Comparison of ENCODE assay signal across 9 mouse cellular contexts in the genomic region with DNA sequence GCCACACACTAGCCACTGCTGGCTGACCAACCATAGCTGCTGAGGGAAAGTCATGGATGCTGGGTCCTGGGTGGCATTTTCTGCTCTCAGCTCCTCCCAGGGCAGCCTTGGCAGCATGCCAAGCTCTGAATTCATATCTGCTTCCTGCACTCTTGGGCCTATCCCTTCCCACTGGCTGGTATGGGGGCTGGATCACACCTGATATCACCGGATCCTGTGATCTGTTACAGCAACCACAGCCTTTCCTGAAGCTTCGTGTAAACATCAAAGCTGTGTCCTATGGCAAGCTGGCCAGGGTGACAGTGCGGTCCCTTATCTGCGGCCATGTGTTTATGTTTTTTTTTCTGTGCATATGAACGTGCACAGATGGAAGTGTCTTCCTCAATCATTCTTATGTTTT. TPM values are rescaled to one million over a fixed set of nuclear protein-coding genes. Genes with fewer than 3 reads are reported as not detected.
DNase-seq lines count a peak whose midpoint lies in the region; ATAC-seq lines count a peak whose summit lies in the region.
"Had no signal": no experiment of that assay in that cellular context is flagged by ENCODE, and none has a peak within 500 bp of the region (broad histone marks: within the 10 kb centered on the region; RNA-seq: fewer than 3 reads in every experiment).

No protein-coding gene starts in this region.

- H3K27me3 ChIP-seq in intestine, embryonic 14.5 days (replicated peaks; ENCODE audit: control insufficient read depth, insufficient read depth, low read length) = no peaks in the 10 kb centered on the region

- peaks cover 16% of the 10 kb centered on the region for H3K4me1 ChIP-seq in intestine, embryonic 14.5 days (replicated peaks; ENCODE audit: control insufficient read depth, insufficient read depth, low read length)

- WGBS in intestine, embryonic 14.5 days = 68% methylated on average over 5 of the region's 5 CpGs

- no peak for ATAC-seq in intestine, embryonic 14.5 days (replicated peaks; ENCODE audit: low FRiP score, low TSS enrichment, low read depth)

- H3K4me2 ChIP-seq in intestine, embryonic 14.5 days (ENCODE audit: low read length) = no peak overlapping the region

- no peak overlapping the region for H3K4me3 ChIP-seq in intestine, embryonic 14.5 days (ENCODE audit: low read depth, low read length)
- H3K4me3 ChIP-seq: gastrocnemius, adult 2 months had no signal

- no peaks in the 10 kb centered on the region for H3K9me3 ChIP-seq in intestine, embryonic 14.5 days (ENCODE audit: control insufficient read depth, low read length)

- no peak overlapping the region for H3K9ac ChIP-seq in intestine, embryonic 14.5 days (ENCODE audit: low read length)

- peak; percentile 68 for DNase-seq in kidney, postnatal 10 days
- no peak for DNase-seq in kidney, postnatal 36 days
- peak; percentile 98 for DNase-seq in c-Kit-positive CD71-positive TER-119-negative erythroid progenitor cells, embryonic 14.5 days (ENCODE audit: low read depth)
- peak; percentile 58 for DNase-seq in intestine, embryonic 14.5 days (ENCODE audit: low spot score)
- DNase-seq in naive thymus-derived CD4-positive, alpha-beta T cell, adult 2 months (ENCODE audit: low read depth) = peak; percentile 57
- no peak for DNase-seq in urinary bladder, postnatal 36 days (ENCODE audit: low spot score in 2 of 2)
- no peak for DNase-seq in natural killer cell, adult 2 months (ENCODE audit: low spot score in 2 of 2)
- DNase-seq in thymus, postnatal 4 days = no peak
- DNase-seq: gastrocnemius, adult 2 months had no signal

- peaks cover 12% of the 10 kb centered on the region for H3K36me3 ChIP-seq in intestine, embryonic 14.5 days (ENCODE audit: control insufficient read depth, insufficient read depth, low read length)

- H3K27ac ChIP-seq in intestine, embryonic 14.5 days (ENCODE audit: low read depth) = no peak overlapping the region
- H3K27ac ChIP-seq: gastrocnemius, adult 2 months had no signal

RNA-seq across cellular contexts. Expression of gene Dohh, which starts 2.2 kb away (rescaled TPM):
- 70.7 and 70.8 TPM in 2 replicates for polyA plus RNA-seq in intestine, embryonic 14.5 days (2014; fragmentation: Nextera tagmentation; extraction: Ambion mirVana)

RNA-seq across cellular contexts. Expression of gene Gm48551, which starts 2.2 kb away (rescaled TPM):
- 2.4 and 4.2 TPM in 2 replicates for polyA plus RNA-seq in intestine, embryonic 14.5 days (2014; fragmentation: Nextera tagmentation; extraction: Ambion mirVana)

RNA-seq across cellular contexts. Expression of gene Fzr1, which starts 3.7 kb away (rescaled TPM):
- polyA plus RNA-seq in intestine, embryonic 14.5 days (2014; fragmentation: Nextera tagmentation; extraction: Ambion mirVana) = 93.3 and 93.9 TPM in 2 replicates

RNA-seq across cellular contexts. Expression of gene Gm48552, which starts 6.8 kb away (rescaled TPM):
- 0.37 and 0.44 TPM in 2 replicates for polyA plus RNA-seq in intestine, embryonic 14.5 days (2014; fragmentation: Nextera tagmentation; extraction: Ambion mirVana)

RNA-seq across cellular contexts. Expression of gene Smim24, which starts 10.8 kb away (rescaled TPM):
- polyA plus RNA-seq in intestine, embryonic 14.5 days (2014; fragmentation: Nextera tagmentation; extraction: Ambion mirVana) = 99.8 and 125 TPM in 2 replicates

Comparison
In these comparisons a context has a peak if more than half of its experiments do, and no peak if none do; other contexts are left out.
1. DNase-seq: peak in kidney, postnatal 10 days (single experiment), c-Kit-positive CD71-positive TER-119-negative erythroid progenitor cells, embryonic 14.5 days (single experiment), intestine, embryonic 14.5 days (single experiment) and naive thymus-derived CD4-positive, alpha-beta T cell, adult 2 months (single experiment); none in kidney, postnatal 36 days (0 of 2), urinary bladder, postnatal 36 days (0 of 2), natural killer cell, adult 2 months (0 of 2) and thymus, postnatal 4 days (single experiment).